Mouse (Mus musculus) lung, adult 10 weeks (tissue): ENCODE data around the gene Glp2r. TPM values are rescaled to one million over a fixed set of nuclear protein-coding genes. Genes with fewer than 3 reads are reported as not detected.

Experiments
- polyA plus RNA-seq: library from polyadenylated mRNA; stranded (reverse); fragments of 350-450 nt; fragmentation: Illumina TruSeq; extraction: RNeasy Lipid Tissue Mini Kit (QIAGEN cat#74804); gene quantifications from one replicate; pipeline ENCODE4 v1.2.3, GENCODE M21; 2014; ENCODE audit warnings: low read depth, low replicate concordance; ENCODE audit not compliant: insufficient read depth

Glp2r gene
- not detected for polyA plus RNA-seq

GRCm38 (mm10) chr11:67771053-67771452 lies at the start of gene Glp2r:
Gene Glp2r (minus strand): TSS chr11:67771153.

DNA sequence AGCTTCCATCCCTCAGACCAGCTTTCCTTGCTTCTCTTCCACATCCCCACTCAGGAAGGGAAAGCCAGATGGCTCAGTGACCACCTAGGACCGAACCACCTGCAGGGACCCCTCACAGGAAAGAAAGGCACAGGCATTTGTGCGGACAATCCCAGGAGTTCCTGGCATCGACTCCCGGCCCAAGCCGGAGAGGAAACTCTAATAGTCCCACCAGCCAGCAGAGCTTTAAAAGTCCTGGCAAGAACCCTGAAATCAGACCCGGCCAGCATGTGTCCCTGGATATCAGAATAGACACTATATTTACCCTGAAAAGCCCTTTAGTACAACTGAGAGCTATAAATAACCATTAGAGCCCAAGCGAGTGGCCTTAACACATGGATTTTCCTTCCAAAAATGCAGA lies 27.0 kb upstream of the Glp2r start, which contains the start of gene Dhrs7c:
Gene Dhrs7c (plus strand): TSS at position 257 of the 400 bp plus-strand sequence.

DNA sequence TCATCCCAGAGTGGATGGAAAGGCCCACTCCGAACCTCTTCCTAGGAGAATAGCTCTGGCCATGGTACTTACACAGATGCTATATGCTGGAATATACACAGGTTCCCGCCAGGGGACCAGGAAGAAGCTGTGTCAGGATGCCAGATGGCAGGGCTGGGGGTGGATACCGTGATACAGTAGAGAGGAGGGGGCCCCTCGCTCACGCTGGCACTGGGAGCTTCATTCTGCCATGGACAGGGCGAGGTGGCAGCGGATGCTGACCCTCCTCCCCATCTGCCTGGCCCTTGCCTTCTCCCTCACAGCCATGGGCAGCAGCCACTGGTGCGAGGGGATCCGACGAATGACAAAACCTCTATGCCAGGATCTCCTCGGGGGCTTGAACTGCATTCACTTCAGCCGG lies 3.4 kb upstream of the Glp2r start, which contains the start of gene Gsg1l2:
Gene Gsg1l2 (plus strand): TSS at position 230 of the 400 bp plus-strand sequence.

DNA sequence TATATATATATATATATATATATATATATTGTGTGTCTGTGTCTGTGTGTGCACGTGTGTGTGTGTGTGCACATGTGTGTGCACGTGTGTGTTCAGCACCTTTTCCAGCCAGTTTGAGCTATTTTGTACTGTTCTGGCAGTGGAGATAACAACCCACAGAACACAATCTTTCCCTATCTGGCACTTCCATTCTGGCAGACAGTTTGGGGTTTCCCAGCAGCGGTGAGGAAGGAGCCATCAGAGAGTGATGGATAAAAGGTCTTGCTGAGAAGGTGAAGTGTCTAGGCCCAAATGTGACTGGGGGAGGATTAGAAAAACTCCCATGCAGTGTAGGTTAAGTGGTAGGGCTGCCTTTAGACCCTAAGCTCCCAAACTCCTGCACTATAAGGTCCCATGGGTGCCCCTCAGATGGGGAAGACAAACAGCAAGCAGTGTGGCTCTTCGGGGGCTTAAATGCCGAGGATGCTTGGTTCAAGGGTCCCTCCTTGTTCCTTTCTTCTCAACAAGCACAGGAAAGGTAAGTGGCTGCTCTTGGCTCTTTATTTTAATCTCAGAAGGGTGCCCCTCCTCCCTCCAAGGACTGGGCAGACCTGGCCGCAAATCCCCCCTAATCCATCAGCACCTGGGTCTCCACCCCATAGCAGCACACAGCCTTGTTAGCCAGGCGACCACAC lies 76.1 kb downstream of the Glp2r start, which contains the start of gene Rcvrn:
Gene Rcvrn (plus strand): TSS at position 624 of the 674 bp plus-strand sequence.

Other genes starting within 250 kb of the Glp2r start
- gene Rcvrn, start 75.8 kb downstream of the Glp2r start, polyA plus RNA-seq: not detected
- not detected for gene Gsg1l2, start 3.5 kb upstream of the Glp2r start, polyA plus RNA-seq
- gene Dhrs7c, start 27.0 kb upstream of the Glp2r start, polyA plus RNA-seq: 6.0 TPM
- gene Usp43, start 151.0 kb upstream of the Glp2r start, polyA plus RNA-seq: 4.2 TPM
- 10.0 TPM for gene Cfap52, start 194.5 kb upstream of the Glp2r start, polyA plus RNA-seq
- 42.4 TPM for gene Stx8, start 195.0 kb upstream of the Glp2r start, polyA plus RNA-seq